Comparison of ENCODE assay signal across 7 mouse cellular contexts in the genomic region with DNA sequence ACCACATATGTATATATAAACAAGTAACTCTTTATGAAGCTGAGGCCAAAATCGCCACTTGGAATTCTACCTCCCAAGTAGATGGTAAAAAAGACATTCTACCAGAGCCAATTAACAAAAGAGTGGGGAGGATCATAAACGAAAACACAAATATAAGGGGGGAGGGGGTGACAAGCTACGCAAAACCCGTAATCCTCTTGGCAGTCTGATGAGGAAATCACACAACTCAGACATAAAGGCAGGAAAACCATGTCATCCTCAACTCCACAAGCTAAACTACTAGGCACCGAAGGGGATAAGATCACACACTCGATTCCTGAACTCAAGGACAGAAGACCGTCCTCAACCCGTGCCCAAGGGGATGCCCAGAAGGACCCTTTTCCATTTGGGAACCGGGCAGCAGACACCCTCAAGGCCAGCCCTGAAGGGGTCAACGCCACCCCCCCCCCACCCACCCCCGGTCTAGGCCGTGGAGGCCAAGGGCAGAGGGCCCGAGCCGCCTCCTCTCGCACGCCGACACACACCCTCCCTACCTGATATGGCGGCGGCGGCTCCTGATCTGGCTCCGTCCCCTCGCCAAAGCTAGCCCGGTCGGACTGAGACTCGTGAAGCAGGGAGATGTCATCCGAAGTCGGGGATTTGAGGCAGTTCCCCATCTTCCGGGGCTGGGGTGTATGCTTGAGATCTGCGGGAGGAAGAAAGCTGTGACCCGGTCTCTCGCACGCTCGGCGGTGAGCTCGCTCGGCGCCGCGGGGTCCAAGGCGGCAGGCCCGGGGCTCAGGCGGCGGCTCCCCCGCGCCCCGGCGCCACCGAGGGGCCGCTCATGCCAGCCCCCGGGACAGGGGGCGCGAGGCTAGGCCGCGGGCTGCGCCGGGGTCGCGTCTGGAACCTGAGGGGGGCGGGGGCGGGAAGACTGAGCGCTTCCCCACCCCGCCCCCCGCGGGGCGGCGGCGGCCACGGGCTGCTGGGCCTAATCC. TPM values are rescaled to one million over a fixed set of nuclear protein-coding genes. Genes with fewer than 3 reads are reported as not detected.
DNase-seq lines count a peak whose midpoint lies in the region; ATAC-seq lines count a peak whose summit lies in the region.

No protein-coding gene starts in this region.

- H3K4me2 ChIP-seq in hindbrain, embryonic 14.5 days (replicated peaks) = peak overlapping the region; percentile 60

- 0 out of 2 replicates have a peak, but pooled peaks cover 3% of the 10 kb centered on the region for H3K36me3 ChIP-seq in hindbrain, embryonic 14.5 days (replicated peaks; ENCODE audit: control insufficient read depth, insufficient read depth)
- H3K36me3 ChIP-seq in megakaryocyte, embryonic 14.5 days (replicated peaks; ENCODE audit: low read length) = peaks cover 24% of the 10 kb centered on the region

- H3K9ac ChIP-seq in hindbrain, embryonic 14.5 days = peak overlapping the region; percentile 98

- peaks cover 8% of the 10 kb centered on the region for H3K4me1 ChIP-seq in hindbrain, embryonic 14.5 days (replicated peaks; ENCODE audit: control insufficient read depth, insufficient read depth, low read length)
- peaks cover 52% of the 10 kb centered on the region for H3K4me1 ChIP-seq in megakaryocyte, embryonic 14.5 days

- ATAC-seq in hindbrain, embryonic 14.5 days (ENCODE audit: low FRiP score) = peak; percentile 78

- H3K27ac ChIP-seq in hindbrain, embryonic 14.5 days = peak overlapping the region; percentile 97

- H3K4me3 ChIP-seq in hindbrain, embryonic 14.5 days (replicated peaks; ENCODE audit: low read length) = peak overlapping the region; percentile 99
- peak overlapping the region; percentile 97 for H3K4me3 ChIP-seq in megakaryocyte, embryonic 14.5 days (replicated peaks)

- no peaks in the 10 kb centered on the region for H3K9me3 ChIP-seq in hindbrain, embryonic 14.5 days (ENCODE audit: control insufficient read depth, low read length)
- no peaks in the 10 kb centered on the region for H3K9me3 ChIP-seq in megakaryocyte, embryonic 14.5 days

- peak; percentile 33 for DNase-seq in T-cell, adult 2 months (ENCODE audit: low spot score)
- peak; percentile 69 to 72 for DNase-seq in cerebellum, postnatal 14 days
- DNase-seq in frontal cortex, postnatal 25 days (ENCODE audit: low spot score in 2 of 2) = peak; percentile 22 to 26
- peak; percentile 52 for DNase-seq in hindbrain, embryonic 14.5 days (ENCODE audit: low spot score)
- DNase-seq in left cerebral cortex, adult 8-10 months (ENCODE audit: low spot score in 2 of 2) = peak; percentile 10 to 46
- DNase-seq in right cerebral cortex, postnatal 4 days = peak; percentile 58

- under 1% methylated on average over 58 of the region's 68 CpGs for WGBS in hindbrain, embryonic 14.5 days

- H3K27me3 ChIP-seq in hindbrain, embryonic 14.5 days (ENCODE audit: control insufficient read depth, insufficient read depth, low read length) = peaks cover 3% of the 10 kb centered on the region; the same call in 1 of the 2 replicates
- H3K27me3 ChIP-seq in megakaryocyte, embryonic 14.5 days (replicated peaks) = no peaks in the 10 kb centered on the region

RNA-seq across cellular contexts. Expression of a gene that starts 8.7 kb away (rescaled TPM):
- polyA plus RNA-seq in hindbrain, embryonic 14.5 days (2014; fragmentation: Nextera tagmentation; extraction: Ambion mirVana) = 99.2 and 114 TPM in 2 replicates
- 100 to 1,000 TPM; 180 to 209 (median 196) TPM for total RNA-seq in left cerebral cortex, adult 8-10 months (2022)
- polyA plus RNA-seq in megakaryocyte, embryonic 14.5 days (2012; ENCODE audit: insufficient read depth, low replicate concordance) = 38.6 and 84.7 TPM in 2 replicates

RNA-seq across cellular contexts. Expression of a gene that starts 55.2 kb away (rescaled TPM):
- polyA plus RNA-seq in hindbrain, embryonic 14.5 days (2014; fragmentation: Nextera tagmentation; extraction: Ambion mirVana) = not detected in 2 replicates
- total RNA-seq in left cerebral cortex, adult 8-10 months (2022) = not detected
- polyA plus RNA-seq in megakaryocyte, embryonic 14.5 days (2012; ENCODE audit: insufficient read depth, low replicate concordance) = not detected in 2 replicates

Comparison
In these comparisons a context has a peak if more than half of its experiments do, and no peak if none do; other contexts are left out.
1. Peak in every context shown above with its lines: DNase-seq, ATAC-seq, H3K4me3 ChIP-seq and H3K27ac ChIP-seq.